Mouse (Mus musculus): Measurements from ENCODE around the gene Samm50. TPM values are rescaled to one million over a fixed set of nuclear protein-coding genes. Genes with fewer than 3 reads are reported as not detected.

Samm50 gene
- total and polyA plus RNA-seq, 2 experiments: 11.5 to 46.4 TPM

DNA sequence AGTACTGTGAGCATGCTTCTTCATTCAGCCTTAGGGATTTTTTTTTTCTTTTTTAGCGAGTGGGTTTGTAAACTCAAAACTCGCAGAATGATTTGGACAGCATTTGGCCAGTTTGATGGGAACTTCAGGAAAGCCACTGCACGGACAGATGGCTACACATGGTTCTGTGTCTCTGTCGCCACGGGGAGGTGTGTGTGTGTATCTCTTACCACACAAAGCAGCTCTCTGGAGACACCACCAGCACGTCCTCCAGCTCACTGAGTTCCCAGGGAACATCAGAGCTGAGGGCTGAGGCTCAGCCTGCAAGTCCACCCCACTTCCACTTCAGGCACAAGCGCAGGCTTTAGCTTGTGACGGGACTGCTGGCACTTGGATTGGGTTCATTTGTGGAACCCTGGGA, 62.3 kb downstream of the Samm50 start:
- Histone ChIP-seq H3K4me1 (ENCODE audit: control insufficient read depth, insufficient read depth, low read length) (no peaks in the 10 kb centered on the region), H3K27ac (replicated peaks; ENCODE audit: insufficient read depth, low read depth, low read length) (no peak overlapping the region), H3K9ac (ENCODE audit: low read depth, low read length) (no peak overlapping the region), H3K79me2 (ENCODE audit: control insufficient read depth, insufficient read depth, low read length) (no peaks in the 10 kb centered on the region), H3K27me3 (ENCODE audit: control insufficient read depth, insufficient read depth, low read length) (no peaks in the 10 kb centered on the region), H3K36me3 (ENCODE audit: control insufficient read depth, insufficient read depth, low read length) (no peaks in the 10 kb centered on the region), H3K4me3 (ENCODE audit: insufficient read depth, low read depth, low read length) (no peak overlapping the region)
- TF ChIP-seq POLR2A (IDR thresholded peaks at IDR 0.05; ENCODE audit: extremely low read depth, insufficient read depth, low read length) (no peak), CTCF (IDR thresholded peaks at IDR 0.05; ENCODE audit: low read depth, low read length) (no peak)
- WGBS: 76% methylated on average over 8 of the region's 8 CpGs
- no peak for DNase-seq (ENCODE audit: extremely low read depth, low read depth, low spot score)

DNA sequence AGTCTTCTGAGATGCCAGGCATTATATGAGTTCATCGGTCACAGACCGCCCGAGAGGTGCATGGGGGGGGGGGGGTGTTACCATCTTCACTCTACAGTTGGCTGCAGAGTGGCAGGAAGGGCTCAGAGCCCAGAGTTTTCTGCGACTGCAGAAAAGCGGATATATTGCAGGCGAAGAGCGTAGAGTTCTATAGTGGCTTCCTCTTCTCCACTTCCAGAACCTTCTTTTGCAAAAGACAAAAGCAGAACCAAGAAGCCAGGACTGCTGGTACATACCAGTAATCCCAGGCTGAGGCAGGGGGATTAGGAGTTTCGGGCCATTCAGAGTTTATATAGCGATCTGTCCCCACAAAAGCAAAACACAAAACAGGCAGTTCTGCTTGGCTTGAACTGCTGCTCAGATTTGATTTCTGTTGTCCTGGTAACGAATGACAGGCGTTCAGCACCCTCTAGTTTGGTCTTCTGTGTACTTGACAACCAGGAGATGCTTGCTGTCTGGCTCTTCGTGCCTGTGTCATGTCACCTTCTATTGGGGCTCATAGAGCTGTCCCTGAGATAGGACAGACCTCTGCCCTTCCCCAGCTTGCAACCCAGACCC, 64.3 kb downstream of the Samm50 start:
- H3K9ac ChIP-seq (ENCODE audit: low read depth, low read length): no peak overlapping the region
- no peak overlapping the region for H3K4me3 ChIP-seq (ENCODE audit: insufficient read depth, low read depth, low read length)
- H3K27ac ChIP-seq (replicated peaks; ENCODE audit: insufficient read depth, low read depth, low read length): no peak overlapping the region
- no peaks in the 10 kb centered on the region for H3K4me1 ChIP-seq (ENCODE audit: control insufficient read depth, insufficient read depth, low read length)
- no peaks in the 10 kb centered on the region for H3K36me3 ChIP-seq (ENCODE audit: control insufficient read depth, insufficient read depth, low read length)
- TF ChIP-seq CTCF (IDR thresholded peaks at IDR 0.05; ENCODE audit: low read depth, low read length) (no peak), POLR2A (IDR thresholded peaks at IDR 0.05; ENCODE audit: extremely low read depth, insufficient read depth, low read length) (no peak)
- peak; percentile 19 for DNase-seq (ENCODE audit: extremely low read depth, low read depth, low spot score)
- H3K27me3 ChIP-seq (ENCODE audit: control insufficient read depth, insufficient read depth, low read length): no peaks in the 10 kb centered on the region
- WGBS: 82% methylated on average over 12 of the region's 12 CpGs
- H3K79me2 ChIP-seq (ENCODE audit: control insufficient read depth, insufficient read depth, low read length): no peaks in the 10 kb centered on the region

DNA sequence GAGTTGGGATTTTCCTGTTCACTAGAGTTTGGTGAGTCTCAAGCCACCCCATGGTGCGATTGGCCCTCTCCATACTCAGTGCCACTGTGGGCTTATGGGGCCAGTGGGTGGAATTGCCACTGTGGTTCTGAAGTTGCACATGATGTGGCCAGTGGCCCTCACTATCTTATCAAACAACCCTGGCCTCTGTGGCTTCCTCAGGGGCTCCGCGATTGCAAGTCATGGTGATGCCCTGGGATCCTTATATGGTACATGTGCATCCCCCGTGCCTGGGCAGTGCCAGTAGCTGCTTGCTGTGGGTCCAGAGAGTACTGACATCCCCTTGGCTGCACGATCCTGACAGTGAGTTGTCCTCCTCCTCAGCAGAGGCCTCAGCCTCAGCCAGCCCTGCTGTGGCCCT, 64.8 kb downstream of the Samm50 start:
- Histone ChIP-seq H3K4me3 (ENCODE audit: insufficient read depth, low read depth, low read length) (no peak overlapping the region), H3K79me2 (ENCODE audit: control insufficient read depth, insufficient read depth, low read length) (no peaks in the 10 kb centered on the region), H3K9ac (ENCODE audit: low read depth, low read length) (no peak overlapping the region), H3K4me1 (ENCODE audit: control insufficient read depth, insufficient read depth, low read length) (no peaks in the 10 kb centered on the region), H3K36me3 (ENCODE audit: control insufficient read depth, insufficient read depth, low read length) (no peaks in the 10 kb centered on the region), H3K27ac (replicated peaks; ENCODE audit: insufficient read depth, low read depth, low read length) (no peak overlapping the region), H3K27me3 (ENCODE audit: control insufficient read depth, insufficient read depth, low read length) (no peaks in the 10 kb centered on the region)
- DNase-seq (ENCODE audit: extremely low read depth, low read depth, low spot score): no peak
- WGBS: 74% methylated on average over 5 of the region's 5 CpGs
- no peak for TF ChIP-seq POLR2A (IDR thresholded peaks at IDR 0.05; ENCODE audit: extremely low read depth, insufficient read depth, low read length)
- no peak for TF ChIP-seq CTCF (IDR thresholded peaks at IDR 0.05; ENCODE audit: low read depth, low read length)

DNA sequence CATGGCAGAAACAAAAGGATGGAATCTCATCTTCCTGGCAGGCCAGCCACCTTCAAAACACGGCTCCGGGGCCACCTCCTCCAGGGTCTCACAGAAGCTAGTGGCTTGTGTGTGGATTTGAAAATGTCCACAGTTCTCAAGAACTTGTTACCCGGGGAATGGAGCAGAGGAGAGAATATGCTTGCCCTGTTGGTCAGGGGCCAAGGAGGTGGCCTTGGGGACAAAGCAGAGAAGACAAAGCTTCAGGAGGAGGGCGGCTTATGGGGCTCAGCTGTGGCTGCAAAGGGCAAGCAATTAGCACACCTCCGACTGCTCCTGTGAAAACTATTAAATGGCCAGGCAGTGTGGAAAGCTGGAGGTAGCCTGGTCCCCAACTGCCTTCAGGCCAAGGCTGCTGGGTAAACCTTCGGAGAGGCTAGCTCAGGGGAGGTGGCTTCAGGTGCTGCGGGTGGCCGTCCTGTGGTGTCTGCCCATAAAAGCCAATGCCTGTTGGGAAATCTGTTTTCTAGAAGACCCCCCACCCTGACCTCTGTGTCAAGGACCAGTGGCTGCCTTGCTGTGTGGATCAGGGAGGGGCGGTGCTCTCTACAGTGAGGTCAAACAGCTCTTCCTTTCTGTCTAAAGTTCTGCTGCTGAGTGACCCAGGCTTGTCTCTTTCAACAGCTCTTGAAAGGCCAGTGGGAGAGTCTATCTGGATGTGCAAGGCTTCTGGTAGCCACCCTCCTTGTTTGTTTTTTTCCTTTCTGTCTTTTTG, 66.7 kb downstream of the Samm50 start:
- H3K79me2 ChIP-seq (ENCODE audit: control insufficient read depth, insufficient read depth, low read length): no peaks in the 10 kb centered on the region
- no peaks in the 10 kb centered on the region for H3K27me3 ChIP-seq (ENCODE audit: control insufficient read depth, insufficient read depth, low read length)
- H3K4me3 ChIP-seq (ENCODE audit: insufficient read depth, low read depth, low read length): no peak overlapping the region
- 87% methylated on average over 9 of the region's 9 CpGs for WGBS
- H3K9ac ChIP-seq (ENCODE audit: low read depth, low read length): no peak overlapping the region
- no peak for DNase-seq (ENCODE audit: extremely low read depth, low read depth, low spot score)
- H3K36me3 ChIP-seq (ENCODE audit: control insufficient read depth, insufficient read depth, low read length): no peaks in the 10 kb centered on the region
- H3K27ac ChIP-seq (replicated peaks; ENCODE audit: insufficient read depth, low read depth, low read length): no peak overlapping the region
- H3K4me1 ChIP-seq (ENCODE audit: control insufficient read depth, insufficient read depth, low read length): no peaks in the 10 kb centered on the region
- TF ChIP-seq POLR2A (IDR thresholded peaks at IDR 0.05; ENCODE audit: extremely low read depth, insufficient read depth, low read length): no peak
- no peak for TF ChIP-seq CTCF (IDR thresholded peaks at IDR 0.05; ENCODE audit: low read depth, low read length)

DNA sequence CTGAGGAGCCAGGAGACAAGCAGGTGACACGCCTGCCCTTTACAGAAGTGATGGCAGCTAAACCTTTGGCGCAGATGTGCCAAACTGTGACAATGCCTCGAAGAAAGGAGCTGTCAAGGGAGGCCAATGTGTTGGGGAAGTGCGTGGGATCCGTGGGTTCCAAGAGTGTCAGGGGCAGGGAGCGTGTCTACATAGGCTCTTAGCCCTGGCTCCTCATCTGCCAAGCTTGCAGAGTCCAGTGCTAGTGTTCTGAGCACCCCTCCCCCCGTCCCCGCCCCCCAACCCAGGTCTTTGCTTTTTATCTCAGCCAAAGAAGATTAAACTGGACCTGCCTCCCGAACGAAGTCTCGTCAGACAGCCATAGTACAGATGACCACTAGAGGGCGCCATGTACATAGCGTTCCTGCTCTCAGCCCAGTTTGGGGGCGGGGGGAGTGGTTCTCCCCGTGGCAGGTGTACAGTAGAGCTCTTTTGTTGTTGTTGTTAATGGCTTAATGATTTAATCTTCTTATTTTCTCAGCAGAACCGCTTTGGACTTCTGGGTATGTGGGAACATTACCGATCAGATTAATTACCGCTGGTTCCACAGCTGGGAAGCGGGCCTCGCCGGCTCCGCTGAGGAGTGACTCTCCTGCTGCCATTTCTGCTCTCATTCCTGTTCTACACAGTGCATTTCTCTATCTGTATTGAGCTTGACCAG, 68.2 kb downstream of the Samm50 start:
- H3K4me1 ChIP-seq (ENCODE audit: control insufficient read depth, insufficient read depth, low read length): no peaks in the 10 kb centered on the region
- no peak overlapping the region for H3K4me3 ChIP-seq (ENCODE audit: insufficient read depth, low read depth, low read length)
- H3K27me3 ChIP-seq (ENCODE audit: control insufficient read depth, insufficient read depth, low read length): no peaks in the 10 kb centered on the region
- H3K36me3 ChIP-seq (ENCODE audit: control insufficient read depth, insufficient read depth, low read length): no peaks in the 10 kb centered on the region
- no peaks in the 10 kb centered on the region for H3K79me2 ChIP-seq (ENCODE audit: control insufficient read depth, insufficient read depth, low read length)
- no peak overlapping the region for H3K9ac ChIP-seq (ENCODE audit: low read depth, low read length)
- TF ChIP-seq POLR2A (IDR thresholded peaks at IDR 0.05; ENCODE audit: extremely low read depth, insufficient read depth, low read length) (no peak), CTCF (IDR thresholded peaks at IDR 0.05; ENCODE audit: low read depth, low read length) (peak; percentile 86)
- DNase-seq (ENCODE audit: extremely low read depth, low read depth, low spot score): peak; percentile 19
- WGBS: 48% methylated on average over 22 of the region's 22 CpGs
- H3K27ac ChIP-seq (replicated peaks; ENCODE audit: insufficient read depth, low read depth, low read length): no peak overlapping the region
